Mouse (Mus musculus): Measurements from ENCODE around the gene Prkaa2. TPM values are rescaled to one million over a fixed set of nuclear protein-coding genes. Genes with fewer than 3 reads are reported as not detected.
A peak's percentile ranks its signal among the peaks of the same experiment; 100 is the strongest.

Prkaa2 gene
- total RNA-seq, 1 experiment from 2014 or later, result 7.6 TPM

GRCm38 (mm10) chr4:105109990-105110683 is 447 bp upstream of the Prkaa2 start:
- peak; percentile 41 for DNase-seq

GRCm38 (mm10) chr4:105108641-105109198 is 970 bp downstream of the Prkaa2 start:
- no peak for DNase-seq

GRCm38 (mm10) chr4:105107943-105108640 is 1.6 kb downstream of the Prkaa2 start:
- DNase-seq, result no peak

GRCm38 (mm10) chr4:105104099-105104872 is 5.4 kb downstream of the Prkaa2 start:
- DNase-seq, result no peak

GRCm38 (mm10) chr4:105101337-105101688 is 8.4 kb downstream of the Prkaa2 start:
- no peak for DNase-seq

- DNase-seq, result peak; percentile 37
These were observed 9.0 kb downstream of the Prkaa2 start for GRCm38 (mm10) chr4:105100508-105101336.

- DNase-seq, result no peak
These were observed 11.0 kb downstream of the Prkaa2 start for GRCm38 (mm10) chr4:105098660-105099059.

GRCm38 (mm10) chr4:105098158-105098557 is 11.5 kb downstream of the Prkaa2 start:
- DNase-seq, result no peak

- DNase-seq, result peak; percentile 67
These were observed 14.4 kb downstream of the Prkaa2 start for GRCm38 (mm10) chr4:105095316-105095715.

GRCm38 (mm10) chr4:105093951-105094350 is 15.7 kb downstream of the Prkaa2 start:
- DNase-seq, result no peak

GRCm38 (mm10) chr4:105090417-105090816 is 19.3 kb downstream of the Prkaa2 start:
- no peak for DNase-seq

- no peak for DNase-seq
These were observed 20.3 kb downstream of the Prkaa2 start for GRCm38 (mm10) chr4:105089386-105089785.

GRCm38 (mm10) chr4:105088671-105089070 is 21.0 kb downstream of the Prkaa2 start:
- no peak for DNase-seq

GRCm38 (mm10) chr4:105076152-105076551 is 33.5 kb downstream of the Prkaa2 start:
- DNase-seq, result no peak

- no peak for DNase-seq
These were observed 37.8 kb downstream of the Prkaa2 start for GRCm38 (mm10) chr4:105071761-105072427.

- peak; percentile 82 for DNase-seq
These were observed 38.7 kb downstream of the Prkaa2 start for GRCm38 (mm10) chr4:105070982-105071381.

- DNase-seq, result no peak
These were observed 58.4 kb downstream of the Prkaa2 start for GRCm38 (mm10) chr4:105051291-105051690.

- no peak for DNase-seq
These were observed 59.6 kb downstream of the Prkaa2 start for GRCm38 (mm10) chr4:105050041-105050440.

- DNase-seq, result no peak
These were observed 75.4 kb downstream of the Prkaa2 start for GRCm38 (mm10) chr4:105034259-105034658.

- DNase-seq, result no peak
These were observed 76.5 kb downstream of the Prkaa2 start for GRCm38 (mm10) chr4:105033153-105033552.

- no peak for DNase-seq
These were observed 78.6 kb downstream of the Prkaa2 start for GRCm38 (mm10) chr4:105031104-105031503.

Data from adrenal gland, postnatal 14 days (tissue).